Mouse (Mus musculus) cerebellum, adult 2 months (tissue): ENCODE data around the gene Usp48. TPM values are rescaled to one million over a fixed set of nuclear protein-coding genes. Genes with fewer than 3 reads are reported as not detected.

Source experiments
- DNase-seq, 2 experiments: peaks; one replicate each; pipeline ENCODE4 v3.0.0; 2021
- H3K27ac ChIP-seq: fragments of 200-500 bp; 2 replicates; pipeline ENCODE4 v1.5.1; 2012; ENCODE audit warnings: low read length, control low read depth, inconsistent platforms; ENCODE audit not compliant: insufficient read depth
- H3K27me3 ChIP-seq: fragments of 200-500 bp; 2 replicates; pipeline ENCODE4 v1.6.1; 2012; ENCODE audit warnings: inconsistent platforms, mild to moderate bottlenecking, low read length, moderate library complexity; ENCODE audit not compliant: control insufficient read depth, insufficient read depth
- H3K4me1 ChIP-seq: fragments of 200-500 bp; 2 replicates; pipeline ENCODE4 v1.6.1; 2011; ENCODE audit warnings: low read length; ENCODE audit not compliant: control insufficient read depth, insufficient read depth
- H3K4me3 ChIP-seq: fragments of 200-500 bp; replicated peaks from 2 replicates; pipeline ENCODE3; 2011; ENCODE audit warnings: mild to moderate bottlenecking, low read depth, low read length, control low read depth; ENCODE audit not compliant: insufficient read depth
- CTCF ChIP-seq: fragments of 200-500 bp; IDR thresholded peaks from 2 replicates; pipeline ENCODE4 v1.5.1; 2011; ENCODE audit warnings: low read depth, mild to moderate bottlenecking, control low read depth, low read length, moderate library complexity, borderline replicate concordance; ENCODE audit not compliant: insufficient read depth
- POLR2A ChIP-seq: fragments of 200-500 bp; IDR thresholded peaks from 2 replicates; pipeline ENCODE4 v1.6.1; 2011; ENCODE audit warnings: low read length, control low read depth, borderline replicate concordance; ENCODE audit not compliant: insufficient read depth
- WGBS: fragments of 180-500 bp; shearing (Covaris S2); methylation state at CpG from one replicate; pipeline ENCODE4 v1.1.7; 2018; 5-methylcytosine and 5-hydroxymethylcytosine counted together
- polyA plus RNA-seq: library from polyadenylated mRNA; depleted of rRNA; stranded (reverse); fragments of >200 nt; gene quantifications from 2 replicates; pipeline ENCODE4 v1.2.3, GENCODE M21; 2012

Usp48 gene
- polyA plus RNA-seq, 1 experiment: 169 TPM

GRCm38 (mm10) chr4:137657674-137658073 lies 64.1 kb downstream of the Usp48 start:
- Histone ChIP-seq H3K27me3 (no peaks in the 10 kb centered on the region), H3K4me3 (no peak overlapping the region), H3K4me1 (peaks cover 20% of the 10 kb centered on the region), H3K27ac (no peak overlapping the region)
- WGBS: 75% methylated on average over 8 of the region's 8 CpGs
- no peak for TF ChIP-seq CTCF
- TF ChIP-seq POLR2A: no peak
- no peak for DNase-seq

- 71% methylated on average over 4 of the region's 4 CpGs for WGBS
- Histone ChIP-seq H3K4me1 (peaks cover 33% of the 10 kb centered on the region), H3K4me3 (no peak overlapping the region), H3K27ac (no peak overlapping the region), H3K27me3 (no peaks in the 10 kb centered on the region)
- TF ChIP-seq POLR2A (no peak), CTCF (no peak)
- DNase-seq: no peak
Measured at GRCm38 (mm10) chr4:137659541-137659940, 66.0 kb downstream of the Usp48 start.

- Histone ChIP-seq H3K4me3 (no peak overlapping the region), H3K27ac (peak overlapping the region; percentile 88), H3K4me1 (peaks cover 33% of the 10 kb centered on the region), H3K27me3 (no peaks in the 10 kb centered on the region)
- DNase-seq: peak in 1 of 2 experiments; percentile 41
- 37% methylated on average over 10 of the region's 10 CpGs for WGBS
- TF ChIP-seq CTCF (no peak), POLR2A (no peak)
Measured at GRCm38 (mm10) chr4:137660364-137661077, 67.0 kb downstream of the Usp48 start.

GRCm38 (mm10) chr4:137661078-137661450 lies 67.5 kb downstream of the Usp48 start:
- no peak for TF ChIP-seq CTCF
- no peak for TF ChIP-seq POLR2A
- 42% methylated on average over 2 of the region's 2 CpGs for WGBS
- no peak for DNase-seq
- Histone ChIP-seq H3K4me3 (no peak overlapping the region), H3K4me1 (peaks cover 33% of the 10 kb centered on the region), H3K27me3 (no peaks in the 10 kb centered on the region), H3K27ac (peak overlapping the region; percentile 88)

- WGBS: 2% methylated on average over 6 of the region's 6 CpGs
- peak; percentile 66 to 80 for DNase-seq
- peak overlapping the region; percentile 88 for H3K27ac ChIP-seq
Measured at GRCm38 (mm10) chr4:137661547-137661946, 68.0 kb downstream of the Usp48 start.

GRCm38 (mm10) chr4:137663491-137663890 lies 69.9 kb downstream of the Usp48 start:
- WGBS: 48% methylated on average over 4 of the region's 4 CpGs
- Histone ChIP-seq H3K27me3 (no peaks in the 10 kb centered on the region), H3K4me1 (peaks cover 54% of the 10 kb centered on the region), H3K4me3 (no peak overlapping the region), H3K27ac (peak overlapping the region; percentile 52)
- DNase-seq: no peak
- TF ChIP-seq CTCF: no peak
- no peak for TF ChIP-seq POLR2A

More at GRCm38 (mm10) chr4:137661547-137661946, 68.0 kb downstream of the Usp48 start:
- no peaks in the 10 kb centered on the region for H3K27me3 ChIP-seq
- TF ChIP-seq CTCF (no peak), POLR2A (no peak)
- H3K4me1 ChIP-seq: peaks cover 37% of the 10 kb centered on the region
- H3K4me3 ChIP-seq: no peak overlapping the region

GRCm38 (mm10) chr4:137664433-137664979 lies 71.0 kb downstream of the Usp48 start, which contains the start of gene Rap1gap:
Gene Rap1gap (plus strand): TSS chr4:137664726.
- H3K4me1 ChIP-seq: peaks cover 55% of the 10 kb centered on the region

More at GRCm38 (mm10) chr4:137664433-137664979, 71.0 kb downstream of the Usp48 start, which contains the start of gene Rap1gap:
- WGBS: under 1% methylated on average over 44 of the region's 44 CpGs
- TF ChIP-seq CTCF: no peak
- TF ChIP-seq POLR2A: peak; percentile 61; the same call in 1 of the 2 replicates
- Histone ChIP-seq H3K27ac (peak within 1 kb of the TSS; percentile 95), H3K4me3 (peak within 1 kb of the TSS; percentile 85), H3K27me3 (no peaks in the 10 kb centered on the region)
- DNase-seq: peak; percentile 86 to 89
